Mouse (Mus musculus) G1E-ER4 (cell line): ENCODE measurements around the gene Mprip. TPM values are rescaled to one million over a fixed set of nuclear protein-coding genes. Genes with fewer than 3 reads are reported as not detected.

Source experiments
- GATA1 ChIP-seq: IDR thresholded peaks from one replicate; pipeline ENCODE4 v1.8.0; 2012; ENCODE audit warnings: low read length, inconsistent platforms
- polyA plus RNA-seq: library from polyadenylated mRNA; stranded (reverse); fragments of >175 nt; gene quantifications from 2 replicates; pipeline ENCODE4 v1.2.3, GENCODE M21; 2012

Mprip gene
- polyA plus RNA-seq, 1 experiment = 48.1 TPM

- TF ChIP-seq GATA1 = no peak
Observed at GRCm38 (mm10) chr11:59793390-59793789, 132.3 kb downstream of the Mprip start.

GRCm38 (mm10) chr11:59800412-59800811, 139.3 kb downstream of the Mprip start:
- TF ChIP-seq GATA1 = no peak

GRCm38 (mm10) chr11:59801881-59802280, 140.8 kb downstream of the Mprip start:
- no peak for TF ChIP-seq GATA1

- TF ChIP-seq GATA1 = no peak
Observed at GRCm38 (mm10) chr11:59803516-59803915, 142.4 kb downstream of the Mprip start.

GRCm38 (mm10) chr11:59804409-59805110, 143.5 kb downstream of the Mprip start:
- TF ChIP-seq GATA1 = no peak

GRCm38 (mm10) chr11:59805256-59805655, 144.2 kb downstream of the Mprip start:
- TF ChIP-seq GATA1 = no peak

- TF ChIP-seq GATA1 = no peak
Observed at GRCm38 (mm10) chr11:59805656-59806055, 144.6 kb downstream of the Mprip start.

- no peak for TF ChIP-seq GATA1
Observed at GRCm38 (mm10) chr11:59808170-59808960, 147.3 kb downstream of the Mprip start.

GRCm38 (mm10) chr11:59809071-59809669, 148.1 kb downstream of the Mprip start:
- TF ChIP-seq GATA1 = no peak

GRCm38 (mm10) chr11:59809670-59810474, 148.8 kb downstream of the Mprip start, which contains the start of gene Flcn:
Gene Flcn (minus strand): TSS chr11:59810016.
- TF ChIP-seq GATA1 = no peak

GRCm38 (mm10) chr11:59810480-59811158, 149.5 kb downstream of the Mprip start:
- no peak for TF ChIP-seq GATA1

GRCm38 (mm10) chr11:59811211-59811610, 150.1 kb downstream of the Mprip start:
- TF ChIP-seq GATA1 = no peak

GRCm38 (mm10) chr11:59813276-59813675, 152.2 kb downstream of the Mprip start:
- TF ChIP-seq GATA1 = no peak

GRCm38 (mm10) chr11:59814311-59814710, 153.2 kb downstream of the Mprip start:
- no peak for TF ChIP-seq GATA1

- no peak for TF ChIP-seq GATA1
Observed at GRCm38 (mm10) chr11:59814936-59815335, 153.8 kb downstream of the Mprip start.
